Mouse (Mus musculus) liver, postnatal 0 days (tissue): Measurements from ENCODE around the gene Neu1.

ENCODE experiments used
- CTCF ChIP-seq: sonication (generic); IDR thresholded peaks from 2 replicates; pipeline ENCODE4 v1.5.1; 2016; ENCODE audit warnings: antibody characterized with exemption, low read depth
- EP300 ChIP-seq: IDR thresholded peaks from 2 replicates; pipeline ENCODE4 v1.6.1; 2016; ENCODE audit warnings: antibody characterized with exemption, low read depth, mild to moderate bottlenecking

DNA sequence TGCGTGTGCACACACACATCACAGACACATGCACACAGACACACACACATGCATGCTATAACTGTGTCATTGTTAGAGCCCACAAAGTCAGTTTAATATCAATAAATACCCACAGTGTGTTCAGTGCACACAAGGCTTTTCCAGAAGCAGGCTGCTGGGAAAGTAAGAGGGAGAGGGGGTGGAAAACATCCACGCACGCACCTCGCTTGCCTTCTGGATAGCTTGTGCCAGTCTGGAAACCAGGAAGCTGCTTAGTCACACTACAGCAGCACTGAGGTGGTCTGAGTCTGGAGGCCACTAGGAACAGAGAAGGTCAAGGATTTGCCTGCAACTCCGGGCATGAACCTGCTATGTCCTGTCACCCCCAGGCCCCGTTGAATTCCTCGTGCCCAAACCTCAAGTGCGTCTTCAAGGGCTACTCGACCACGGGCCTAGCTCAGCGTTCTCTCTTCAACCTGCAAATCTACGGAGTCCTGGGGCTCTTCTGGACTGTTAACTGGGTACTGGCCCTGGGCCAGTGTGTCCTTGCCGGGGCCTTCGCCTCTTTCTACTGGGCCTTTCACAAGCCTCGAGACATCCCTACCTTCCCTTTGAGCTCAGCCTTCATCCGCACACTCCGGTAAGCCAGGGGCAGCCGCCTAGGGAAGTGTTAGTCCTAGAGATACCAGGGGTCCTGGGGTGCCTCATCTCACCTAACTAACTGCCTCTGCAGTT is 3.6 kb upstream of the Neu1 start:
- TF ChIP-seq CTCF (no peak), EP300 (no peak)
